Mouse (Mus musculus): ENCODE data around the gene Fam3b. TPM values are rescaled to one million over a fixed set of nuclear protein-coding genes. Genes with fewer than 3 reads are reported as not detected.

Fam3b gene
- total RNA-seq (2022): not detected

- DNase-seq: no peak
These were observed at the start of gene Fam3b for GRCm38 (mm10) chr16:97514099-97514940. TSS of gene Fam3b (minus strand) at chr16:97514816.

- no peak for DNase-seq
These were observed 29.7 kb upstream of the Fam3b start for GRCm38 (mm10) chr16:97544340-97544739.

- DNase-seq: no peak
These were observed 22.2 kb upstream of the Fam3b start for GRCm38 (mm10) chr16:97536859-97537258.

- DNase-seq: peak; percentile 35
These were observed 21.3 kb upstream of the Fam3b start for GRCm38 (mm10) chr16:97535808-97536413.

- DNase-seq: peak; percentile 62
These were observed 20.4 kb upstream of the Fam3b start for GRCm38 (mm10) chr16:97534876-97535461.

- DNase-seq: no peak
These were observed 19.8 kb upstream of the Fam3b start for GRCm38 (mm10) chr16:97534448-97534847.

- DNase-seq: no peak
These were observed 19.1 kb upstream of the Fam3b start for GRCm38 (mm10) chr16:97533751-97534150.

GRCm38 (mm10) chr16:97533126-97533525, 18.5 kb upstream of the Fam3b start:
- DNase-seq: no peak

- no peak for DNase-seq
These were observed 14.6 kb upstream of the Fam3b start for GRCm38 (mm10) chr16:97529241-97529640.

GRCm38 (mm10) chr16:97523024-97523423, 8.4 kb upstream of the Fam3b start:
- DNase-seq: peak; percentile 45

GRCm38 (mm10) chr16:97521983-97522382, 7.4 kb upstream of the Fam3b start:
- no peak for DNase-seq

- DNase-seq: no peak
These were observed 1.7 kb upstream of the Fam3b start for GRCm38 (mm10) chr16:97516341-97516740.

- no peak for DNase-seq
These were observed 2.3 kb downstream of the Fam3b start for GRCm38 (mm10) chr16:97512347-97512751.

- DNase-seq: no peak
These were observed 3.1 kb downstream of the Fam3b start for GRCm38 (mm10) chr16:97511495-97511894.

- no peak for DNase-seq
These were observed 3.8 kb downstream of the Fam3b start for GRCm38 (mm10) chr16:97510849-97511248.

GRCm38 (mm10) chr16:97507783-97508182, 6.8 kb downstream of the Fam3b start:
- DNase-seq: no peak

- no peak for DNase-seq
These were observed 9.8 kb downstream of the Fam3b start for GRCm38 (mm10) chr16:97504793-97505192.

GRCm38 (mm10) chr16:97503849-97504248, 10.8 kb downstream of the Fam3b start:
- no peak for DNase-seq

- DNase-seq: no peak
These were observed 13.7 kb downstream of the Fam3b start for GRCm38 (mm10) chr16:97500901-97501300.

- no peak for DNase-seq
These were observed 15.2 kb downstream of the Fam3b start for GRCm38 (mm10) chr16:97499450-97499849.

GRCm38 (mm10) chr16:97498139-97498538, 16.5 kb downstream of the Fam3b start:
- DNase-seq: no peak

GRCm38 (mm10) chr16:97497682-97498081, 16.9 kb downstream of the Fam3b start:
- no peak for DNase-seq

- no peak for DNase-seq
These were observed 18.6 kb downstream of the Fam3b start for GRCm38 (mm10) chr16:97496026-97496425.

GRCm38 (mm10) chr16:97492369-97492768, 22.2 kb downstream of the Fam3b start:
- DNase-seq: no peak
